Mouse (Mus musculus) bone marrow, adult 2 months (tissue): ENCODE data around the gene Efnb2.

ENCODE experiments used
- CTCF ChIP-seq: fragments of 200-500 bp; IDR thresholded peaks from 2 replicates; pipeline ENCODE4 v1.5.1; 2011; ENCODE audit warnings: low read length, control low read depth; ENCODE audit not compliant: control insufficient read depth, insufficient read depth
- POLR2A ChIP-seq: fragments of 200-500 bp; IDR thresholded peaks from 2 replicates; pipeline ENCODE4 v1.6.1; 2011; ENCODE audit warnings: low read depth, mild to moderate bottlenecking, control low read depth, low read length, borderline replicate concordance; ENCODE audit not compliant: control insufficient read depth

- TF ChIP-seq CTCF: no peak
- no peak for TF ChIP-seq POLR2A
Measured at GRCm38 (mm10) chr8:8639569-8640263, 21.3 kb downstream of the Efnb2 start.
